Mouse (Mus musculus): ENCODE data around the gene Phf19. TPM values are rescaled to one million over a fixed set of nuclear protein-coding genes. Genes with fewer than 3 reads are reported as not detected.

Gene Phf19
- polyA plus RNA-seq, 1 experiment from 2014 or later, result 3.0 TPM

- Histone ChIP-seq H3K4me3 (no peak overlapping the region), H3K27me3 (replicated peaks) (no peaks in the 10 kb centered on the region), H3K4me1 (no peaks in the 10 kb centered on the region), H3K9me3 (no peaks in the 10 kb centered on the region), H3K4me2 (no peak overlapping the region), H3K27ac (replicated peaks) (no peak overlapping the region), H3K9ac (no peak overlapping the region), H3K36me3 (peaks cover 99% of the 10 kb centered on the region)
- no peak for ATAC-seq (ENCODE audit: extremely low read depth, insufficient number of reproducible peaks, low FRiP score, low TSS enrichment)
- 90% methylated on average over 4 of the region's 4 CpGs for WGBS
These were observed 58.6 kb downstream of the Phf19 start for GRCm38 (mm10) chr2:34855265-34855664.

DNA sequence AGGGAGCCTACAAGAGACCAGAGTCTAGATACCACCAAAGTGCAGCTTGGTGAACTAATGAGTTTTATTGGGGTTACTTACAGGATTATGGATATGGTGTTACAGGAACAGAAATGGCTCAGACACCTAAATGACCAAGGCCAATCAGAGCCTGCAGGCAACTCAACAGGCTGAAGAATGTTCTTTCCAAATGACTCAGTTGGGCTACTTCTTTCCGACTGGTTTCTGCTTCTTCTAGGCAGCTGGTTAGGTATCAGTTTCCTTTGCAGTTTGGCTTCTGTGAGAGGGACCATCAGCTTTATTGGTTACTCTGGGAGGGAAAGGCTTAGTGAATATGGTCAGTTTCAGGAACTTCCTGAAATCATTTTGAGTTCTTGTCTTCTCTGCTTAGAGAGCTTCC, 66.1 kb downstream of the Phf19 start:
- ATAC-seq (ENCODE audit: extremely low read depth, insufficient number of reproducible peaks, low FRiP score, low TSS enrichment), result no peak
- Histone ChIP-seq H3K27me3 (replicated peaks) (no peaks in the 10 kb centered on the region), H3K27ac (replicated peaks) (no peak overlapping the region), H3K4me3 (no peak overlapping the region), H3K9me3 (no peaks in the 10 kb centered on the region), H3K4me1 (no peaks in the 10 kb centered on the region), H3K4me2 (no peak overlapping the region), H3K9ac (no peak overlapping the region), H3K36me3 (peaks cover 42% of the 10 kb centered on the region)
- WGBS, result 85% methylated on average over 1 of the region's 1 CpGs

Other genes starting within 250 kb of the Phf19 start
- 55.6 and 59.5 TPM in 2 replicates for gene Gapvd1, start 158.8 kb downstream of the Phf19 start, polyA plus RNA-seq (2015; fragmentation: Nextera tagmentation; extraction: Ambion mirVana)
- gene Hspa5, start 142.1 kb downstream of the Phf19 start, polyA plus RNA-seq (2015; fragmentation: Nextera tagmentation; extraction: Ambion mirVana), result 631 and 745 TPM in 2 replicates
- gene Rabepk, start 114.1 kb downstream of the Phf19 start, polyA plus RNA-seq (2015; fragmentation: Nextera tagmentation; extraction: Ambion mirVana), result 22.9 and 27.2 TPM in 2 replicates
- 55.0 and 66.1 TPM in 2 replicates for gene Fbxw2, start 87.7 kb downstream of the Phf19 start, polyA plus RNA-seq (2015; fragmentation: Nextera tagmentation; extraction: Ambion mirVana)
- not detected in 2 replicates for gene Gm34653, start 81.0 kb downstream of the Phf19 start, polyA plus RNA-seq (2015; fragmentation: Nextera tagmentation; extraction: Ambion mirVana)
- 0.14 and 0.20 TPM in 2 replicates for gene Cutal, start 39.6 kb downstream of the Phf19 start, polyA plus RNA-seq (2015; fragmentation: Nextera tagmentation; extraction: Ambion mirVana)
- gene Psmd5, start 39.1 kb downstream of the Phf19 start, polyA plus RNA-seq (2015; fragmentation: Nextera tagmentation; extraction: Ambion mirVana), result 58.2 and 59.0 TPM in 2 replicates
- 1.7 and 1.9 TPM in 2 replicates for gene Traf1, start 47.7 kb upstream of the Phf19 start, polyA plus RNA-seq (2015; fragmentation: Nextera tagmentation; extraction: Ambion mirVana)
- gene Hc, start 147.4 kb upstream of the Phf19 start, polyA plus RNA-seq (2015; fragmentation: Nextera tagmentation; extraction: Ambion mirVana), result 0.19 and 0.83 TPM in 2 replicates
- 0.35 and 0.74 TPM in 2 replicates for gene AI182371, start 187.5 kb upstream of the Phf19 start, polyA plus RNA-seq (2015; fragmentation: Nextera tagmentation; extraction: Ambion mirVana)
- gene Cntrl, start 195.5 kb upstream of the Phf19 start, polyA plus RNA-seq (2015; fragmentation: Nextera tagmentation; extraction: Ambion mirVana), result 16.2 and 16.5 TPM in 2 replicates